Mouse (Mus musculus): Measurements from ENCODE around the gene Fam163a. TPM values are rescaled to one million over a fixed set of nuclear protein-coding genes. Genes with fewer than 3 reads are reported as not detected.

Gene Fam163a
- total and polyA plus RNA-seq, 2 experiments from 2014 or later: 5.2 to 6.9 TPM

GRCm38 (mm10) chr1:156035930-156036737, 168.7 kb downstream of the Fam163a start, which contains the start of gene Tor1aip1:
Gene Tor1aip1, minus strand, starts transcription at chr1:156036480.
- peak within 1 kb of the TSS; percentile 91 for H3K4me3 ChIP-seq (ENCODE audit: low read depth, low read length)
- peak within 1 kb of the TSS; percentile 64 for H3K4me2 ChIP-seq (ENCODE audit: low read depth)
- TF ChIP-seq CTCF (IDR thresholded peaks at IDR 0.05; ENCODE audit: low read depth): peak; percentile 83
- ATAC-seq (peak; percentile 97), DNase-seq (peak; percentile 98)
- WGBS: under 1% methylated on average over 59 of the region's 59 CpGs
- H3K9me3 ChIP-seq (ENCODE audit: low read length): no peaks in the 10 kb centered on the region
- peak within 1 kb of the TSS; percentile 100 for H3K27ac ChIP-seq (ENCODE audit: low read depth, low read length)
- H3K36me3 ChIP-seq (ENCODE audit: insufficient read depth): peaks cover 20% of the 10 kb centered on the region
- no peaks in the 10 kb centered on the region for H3K27me3 ChIP-seq (ENCODE audit: insufficient read depth, low read length)
- peaks cover 8% of the 10 kb centered on the region for H3K4me1 ChIP-seq (ENCODE audit: insufficient read depth)
- peak within 1 kb of the TSS; percentile 95 for H3K9ac ChIP-seq

- DNase-seq: no peak
Observed at GRCm38 (mm10) chr1:156035269-156035929, 169.4 kb downstream of the Fam163a start, which contains the start of gene Tor1aip2. Gene Tor1aip2, plus strand, starts transcription at chr1:156035403.

GRCm38 (mm10) chr1:156034661-156035060, 170.2 kb downstream of the Fam163a start:
- H3K36me3 ChIP-seq (ENCODE audit: insufficient read depth): peaks cover 33% of the 10 kb centered on the region
- no peaks in the 10 kb centered on the region for H3K27me3 ChIP-seq (ENCODE audit: insufficient read depth, low read length)
- no peak for ATAC-seq
- no peaks in the 10 kb centered on the region for H3K9me3 ChIP-seq (ENCODE audit: low read length)
- peaks cover 8% of the 10 kb centered on the region for H3K4me1 ChIP-seq (ENCODE audit: insufficient read depth)
- peak overlapping the region; percentile 64 for H3K4me2 ChIP-seq (ENCODE audit: low read depth)
- TF ChIP-seq CTCF (IDR thresholded peaks at IDR 0.05; ENCODE audit: low read depth): no peak
- H3K9ac ChIP-seq: peak overlapping the region; percentile 95; the same call in 1 of the 2 replicates
- no peak for DNase-seq
- H3K27ac ChIP-seq (ENCODE audit: low read depth, low read length): no peak overlapping the region
- peak overlapping the region; percentile 91 for H3K4me3 ChIP-seq (ENCODE audit: low read depth, low read length)
- WGBS: 23% methylated on average over 1 of the region's 1 CpGs

More at GRCm38 (mm10) chr1:156035269-156035929, 169.4 kb downstream of the Fam163a start, which contains the start of gene Tor1aip2:
- peaks cover 8% of the 10 kb centered on the region for H3K4me1 ChIP-seq (ENCODE audit: insufficient read depth)
- peak; percentile 57 for ATAC-seq
- TF ChIP-seq CTCF (IDR thresholded peaks at IDR 0.05; ENCODE audit: low read depth): no peak
- H3K4me2 ChIP-seq (ENCODE audit: low read depth): peak within 1 kb of the TSS; percentile 64
- no peaks in the 10 kb centered on the region for H3K9me3 ChIP-seq (ENCODE audit: low read length)
- peak within 1 kb of the TSS; percentile 91 for H3K4me3 ChIP-seq (ENCODE audit: low read depth, low read length)
- H3K27ac ChIP-seq (ENCODE audit: low read depth, low read length): peak within 1 kb of the TSS; percentile 100
- H3K9ac ChIP-seq: peak within 1 kb of the TSS; percentile 95
- WGBS: 1% methylated on average over 59 of the region's 59 CpGs
- H3K36me3 ChIP-seq (ENCODE audit: insufficient read depth): peaks cover 27% of the 10 kb centered on the region
- H3K27me3 ChIP-seq (ENCODE audit: insufficient read depth, low read length): no peaks in the 10 kb centered on the region

DNA sequence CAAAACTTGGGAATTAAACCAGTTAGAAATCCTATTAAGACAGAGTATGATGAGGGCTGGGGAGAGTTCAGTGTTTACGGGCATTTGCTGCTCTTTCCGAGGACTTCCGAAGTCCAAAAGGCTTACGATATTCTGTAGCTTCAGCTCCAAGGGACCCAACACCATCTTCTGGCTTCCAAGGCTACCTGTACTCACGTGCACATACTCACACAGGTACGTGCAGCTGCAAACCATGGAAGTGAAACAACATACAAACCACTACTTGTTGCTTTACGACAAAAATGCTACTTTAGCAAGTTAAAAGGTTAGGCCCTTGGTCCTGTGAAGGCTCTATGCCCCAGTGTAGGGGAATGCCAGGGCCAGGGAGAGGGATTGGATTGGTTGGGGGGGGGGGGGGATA, 170.9 kb downstream of the Fam163a start:
- Histone ChIP-seq H3K27ac (ENCODE audit: low read depth, low read length) (no peak overlapping the region), H3K36me3 (ENCODE audit: insufficient read depth) (peaks cover 33% of the 10 kb centered on the region), H3K9me3 (ENCODE audit: low read length) (no peaks in the 10 kb centered on the region), H3K4me1 (ENCODE audit: insufficient read depth) (peaks cover 8% of the 10 kb centered on the region), H3K4me2 (ENCODE audit: low read depth) (no peak overlapping the region), H3K27me3 (ENCODE audit: insufficient read depth, low read length) (no peaks in the 10 kb centered on the region), H3K9ac (no peak overlapping the region), H3K4me3 (ENCODE audit: low read depth, low read length) (no peak overlapping the region)
- no peak for TF ChIP-seq CTCF (IDR thresholded peaks at IDR 0.05; ENCODE audit: low read depth)
- DNase-seq: no peak
- ATAC-seq: no peak
- WGBS: 96% methylated on average over 7 of the region's 7 CpGs

DNA sequence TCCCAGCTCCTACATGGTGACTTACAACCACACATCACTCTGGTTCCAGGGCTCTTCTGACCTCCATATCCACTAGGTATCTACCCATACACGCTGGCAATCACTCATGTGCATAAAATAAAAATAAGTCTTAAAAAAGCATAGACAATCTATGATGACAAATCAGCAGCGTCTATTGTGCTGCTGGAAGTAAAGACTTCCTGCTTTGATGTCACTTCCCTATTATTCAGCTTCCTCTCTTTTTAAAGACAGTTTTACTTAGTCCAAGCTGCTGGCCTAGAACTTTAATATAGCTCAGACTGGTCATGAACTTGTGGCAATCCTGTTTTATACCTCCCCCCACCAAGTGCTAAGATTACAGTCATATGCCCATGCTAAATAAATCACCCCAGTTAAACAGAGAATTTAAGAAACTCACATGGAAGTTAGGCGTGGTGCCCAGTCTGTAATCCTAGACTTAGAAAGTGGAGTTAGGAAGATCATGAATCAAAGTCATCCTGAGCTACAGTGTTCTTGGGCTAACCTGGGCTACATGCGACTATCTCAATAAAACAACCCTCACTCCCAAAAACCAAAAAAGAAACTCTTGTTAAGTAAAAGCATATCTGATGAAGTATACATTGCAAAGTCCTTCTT, 176.4 kb downstream of the Fam163a start:
- WGBS: 90% methylated on average over 4 of the region's 4 CpGs
- DNase-seq (no peak), ATAC-seq (no peak)
- Histone ChIP-seq H3K27ac (ENCODE audit: low read depth, low read length) (no peak overlapping the region), H3K36me3 (ENCODE audit: insufficient read depth) (peaks cover 42% of the 10 kb centered on the region), H3K4me2 (ENCODE audit: low read depth) (no peak overlapping the region), H3K27me3 (ENCODE audit: insufficient read depth, low read length) (no peaks in the 10 kb centered on the region), H3K9me3 (ENCODE audit: low read length) (no peaks in the 10 kb centered on the region), H3K4me1 (ENCODE audit: insufficient read depth) (no peaks in the 10 kb centered on the region), H3K9ac (no peak overlapping the region), H3K4me3 (ENCODE audit: low read depth, low read length) (no peak overlapping the region)
- TF ChIP-seq CTCF (IDR thresholded peaks at IDR 0.05; ENCODE audit: low read depth): no peak

- no peaks in the 10 kb centered on the region for H3K9me3 ChIP-seq (ENCODE audit: low read length)
- H3K4me2 ChIP-seq (ENCODE audit: low read depth): no peak overlapping the region
- ATAC-seq (no peak), DNase-seq (no peak)
- WGBS: 87% methylated on average over 3 of the region's 3 CpGs
- peaks cover 38% of the 10 kb centered on the region for H3K36me3 ChIP-seq (ENCODE audit: insufficient read depth)
- no peak overlapping the region for H3K27ac ChIP-seq (ENCODE audit: low read depth, low read length)
- H3K4me1 ChIP-seq (ENCODE audit: insufficient read depth): no peaks in the 10 kb centered on the region
- no peak for TF ChIP-seq CTCF (IDR thresholded peaks at IDR 0.05; ENCODE audit: low read depth)
- no peaks in the 10 kb centered on the region for H3K27me3 ChIP-seq (ENCODE audit: insufficient read depth, low read length)
- H3K9ac ChIP-seq: no peak overlapping the region
- no peak overlapping the region for H3K4me3 ChIP-seq (ENCODE audit: low read depth, low read length)
Observed at GRCm38 (mm10) chr1:156027849-156028248, 177.0 kb downstream of the Fam163a start.

Other genes starting within 250 kb of the Fam163a start
- gene Cep350, start 231.8 kb downstream of the Fam163a start, total RNA-seq (2014; rRNA removed): 27.8 and 34.1 TPM in 2 replicates
- 5.7 and 10.1 TPM in 2 replicates for gene Cep350, start 231.8 kb downstream of the Fam163a start, polyA plus RNA-seq (2015; fragmentation: Nextera tagmentation; extraction: Ambion mirVana)
- gene Tor1aip2, start 169.6 kb downstream of the Fam163a start, total RNA-seq (2014; rRNA removed): 56.0 and 60.8 TPM in 2 replicates
- 43.3 and 50.3 TPM in 2 replicates for gene Tor1aip2, start 169.6 kb downstream of the Fam163a start, polyA plus RNA-seq (2015; fragmentation: Nextera tagmentation; extraction: Ambion mirVana)
- 15.4 and 23.1 TPM in 2 replicates for gene Tor1aip1, start 168.5 kb downstream of the Fam163a start, total RNA-seq (2014; rRNA removed)
- 19.3 and 20.4 TPM in 2 replicates for gene Tor1aip1, start 168.5 kb downstream of the Fam163a start, polyA plus RNA-seq (2015; fragmentation: Nextera tagmentation; extraction: Ambion mirVana)
- gene Tdrd5, start 98.6 kb upstream of the Fam163a start, total RNA-seq (2014; rRNA removed): 0.77 and 1.9 TPM in 2 replicates
- 0.16 and 0.42 TPM in 2 replicates for gene Tdrd5, start 98.6 kb upstream of the Fam163a start, polyA plus RNA-seq (2015; fragmentation: Nextera tagmentation; extraction: Ambion mirVana)
- 1.2 and 2.4 TPM in 2 replicates for gene Nphs2, start 105.7 kb upstream of the Fam163a start, total RNA-seq (2014; rRNA removed)
- gene Nphs2, start 105.7 kb upstream of the Fam163a start, polyA plus RNA-seq (2015; fragmentation: Nextera tagmentation; extraction: Ambion mirVana): 1.1 and 1.4 TPM in 2 replicates
- 646 and 750 TPM in 2 replicates for gene Gm2000, start 161.0 kb upstream of the Fam163a start, total RNA-seq (2014; rRNA removed)
- gene Gm2000, start 161.0 kb upstream of the Fam163a start, polyA plus RNA-seq (2015; fragmentation: Nextera tagmentation; extraction: Ambion mirVana): 515 and 680 TPM in 2 replicates
- gene Axdnd1, start 216.1 kb upstream of the Fam163a start, total RNA-seq (2014; rRNA removed): 0.23 and 0.52 TPM in 2 replicates
- 0.29 and 0.56 TPM in 2 replicates for gene Axdnd1, start 216.1 kb upstream of the Fam163a start, polyA plus RNA-seq (2015; fragmentation: Nextera tagmentation; extraction: Ambion mirVana)